Mouse (Mus musculus): Measurements from ENCODE around the gene Oaz2. TPM values are rescaled to one million over a fixed set of nuclear protein-coding genes. Genes with fewer than 3 reads are reported as not detected.

Gene Oaz2
- polyA plus RNA-seq, 1 experiment from 2014 or later, result 197 TPM

DNA sequence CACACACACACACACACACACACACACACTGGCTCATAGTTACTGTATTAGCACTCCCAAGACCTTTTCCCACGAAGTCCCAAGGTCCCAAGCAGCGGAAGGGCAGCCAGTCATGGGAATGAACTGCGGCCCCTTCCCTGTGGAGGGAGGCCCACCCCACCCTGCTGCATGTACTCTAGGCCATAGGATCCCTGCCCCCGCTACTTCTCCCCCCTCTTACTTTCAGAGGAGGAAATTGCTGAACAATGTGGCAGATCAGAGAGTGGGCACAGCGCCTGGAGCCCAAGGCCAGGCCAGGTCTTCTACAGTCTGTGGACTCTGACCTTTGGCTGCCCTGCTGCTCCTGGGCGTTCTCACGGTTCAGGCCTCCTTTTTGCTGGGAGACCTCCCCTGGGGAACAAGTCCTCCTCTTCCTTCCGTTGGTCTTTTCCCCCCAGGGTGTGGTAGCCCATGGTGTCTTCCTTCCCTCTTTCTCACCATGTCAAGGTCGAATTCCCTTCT is 3.7 kb downstream of the Oaz2 start:
- CTCF ChIA-PET, result interaction anchor here (1.1 kb wide), 1 partner anchor 8 kb away, joined by 4 read pairs; no protein-coding TSS in a partner anchor
- in situ Hi-C loops (cut with MboI; ENCODE audit: low pct_unique_long_range_greater_than_20kb), result no loop called here
- ATAC-seq, result no peak
- TF ChIP-seq CTCF (IDR thresholded peaks at IDR 0.05), result no peak
- H3K27me3 ChIP-seq, result no peaks in the 10 kb centered on the region
- DNase-seq (ENCODE audit: low read depth, low spot score), result no peak
- POLR2A ChIA-PET, result no interaction called here

DNA sequence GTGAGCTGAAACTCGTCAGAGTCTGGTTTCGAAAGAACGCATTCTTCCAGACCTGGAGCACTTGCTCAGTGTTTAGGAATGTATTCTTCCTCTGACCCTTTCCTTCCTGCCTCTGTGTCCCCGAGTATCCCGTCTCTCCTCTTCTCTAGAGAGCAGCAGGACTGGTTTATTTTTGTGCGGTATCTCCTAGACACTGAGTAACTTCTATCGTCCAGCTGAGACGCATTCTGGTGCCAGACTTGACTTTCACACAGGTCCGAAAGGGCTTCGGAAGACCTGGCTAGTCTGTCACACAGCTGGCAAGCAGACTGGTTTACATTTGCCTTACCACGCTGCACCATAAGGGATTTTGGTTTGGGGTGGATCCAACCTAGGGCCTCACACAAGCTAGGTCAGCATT is 5.2 kb downstream of the Oaz2 start:
- ChIA-PET POLR2A (no interaction called here), CTCF (interaction anchor here (0.8 to 3.3 kb wide), 4 partner anchors 9 to 178 kb away, joined by 3 to 15 read pairs (median 3); no protein-coding TSS in a partner anchor)
- in situ Hi-C loops (cut with MboI; ENCODE audit: low pct_unique_long_range_greater_than_20kb), result no loop called here
- no peaks in the 10 kb centered on the region for H3K27me3 ChIP-seq
- ATAC-seq (peak; percentile 18), DNase-seq (ENCODE audit: low read depth, low spot score) (no peak)
- no peak for TF ChIP-seq CTCF (IDR thresholded peaks at IDR 0.05)

DNA sequence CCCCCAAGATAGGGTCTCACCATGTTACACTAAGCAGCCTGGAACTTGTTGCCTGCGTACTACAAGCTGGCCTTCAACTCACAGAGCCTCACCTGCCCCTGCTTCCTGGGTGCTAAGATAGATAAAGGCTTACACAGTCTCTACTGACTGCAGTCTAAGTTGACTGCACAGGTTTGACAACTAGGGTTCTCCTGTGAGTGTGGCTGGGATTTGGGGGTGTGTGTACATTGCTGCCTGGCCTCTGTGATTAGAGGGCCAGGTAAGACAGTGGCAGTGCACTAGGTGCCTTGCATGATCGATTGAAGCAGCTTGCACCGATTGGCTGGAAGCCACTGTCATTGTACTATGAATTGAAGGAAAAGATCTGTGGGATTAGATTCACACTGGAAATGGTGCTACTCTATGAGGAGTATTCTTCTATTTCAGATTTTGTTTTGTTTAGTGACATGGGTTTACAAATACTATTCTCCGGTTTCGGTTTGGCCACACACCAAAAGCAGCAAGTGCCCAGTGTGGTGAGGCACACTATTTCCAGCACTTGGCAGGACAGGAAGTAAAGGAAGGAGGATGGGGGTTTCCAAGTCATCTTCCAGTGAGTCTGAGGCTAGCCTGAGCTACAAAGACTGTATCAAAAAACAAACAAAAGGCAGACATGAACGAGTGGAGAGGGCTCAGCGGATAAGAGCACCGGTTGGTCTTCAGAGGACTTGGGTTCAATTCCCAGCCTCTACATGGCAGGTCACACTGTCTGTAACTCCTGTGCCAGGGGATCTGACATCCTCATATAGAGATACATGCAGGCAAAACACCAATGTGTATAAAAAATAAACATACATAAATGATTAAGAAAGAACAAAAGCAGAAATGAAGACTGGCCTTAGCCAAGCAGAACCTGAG is 7.9 kb downstream of the Oaz2 start:
- in situ Hi-C loops (cut with MboI; ENCODE audit: low pct_unique_long_range_greater_than_20kb), result no loop called here
- CTCF ChIA-PET, result interaction anchor here (1.2 to 3.3 kb wide), 2 partner anchors 8 to 11 kb away, joined by 3 to 15 read pairs; no protein-coding TSS in a partner anchor
- TF ChIP-seq CTCF (IDR thresholded peaks at IDR 0.05), result no peak
- H3K27me3 ChIP-seq, result no peaks in the 10 kb centered on the region
- ATAC-seq, result no peak
- DNase-seq (ENCODE audit: low read depth, low spot score), result no peak
- POLR2A ChIA-PET, result no interaction called here

DNA sequence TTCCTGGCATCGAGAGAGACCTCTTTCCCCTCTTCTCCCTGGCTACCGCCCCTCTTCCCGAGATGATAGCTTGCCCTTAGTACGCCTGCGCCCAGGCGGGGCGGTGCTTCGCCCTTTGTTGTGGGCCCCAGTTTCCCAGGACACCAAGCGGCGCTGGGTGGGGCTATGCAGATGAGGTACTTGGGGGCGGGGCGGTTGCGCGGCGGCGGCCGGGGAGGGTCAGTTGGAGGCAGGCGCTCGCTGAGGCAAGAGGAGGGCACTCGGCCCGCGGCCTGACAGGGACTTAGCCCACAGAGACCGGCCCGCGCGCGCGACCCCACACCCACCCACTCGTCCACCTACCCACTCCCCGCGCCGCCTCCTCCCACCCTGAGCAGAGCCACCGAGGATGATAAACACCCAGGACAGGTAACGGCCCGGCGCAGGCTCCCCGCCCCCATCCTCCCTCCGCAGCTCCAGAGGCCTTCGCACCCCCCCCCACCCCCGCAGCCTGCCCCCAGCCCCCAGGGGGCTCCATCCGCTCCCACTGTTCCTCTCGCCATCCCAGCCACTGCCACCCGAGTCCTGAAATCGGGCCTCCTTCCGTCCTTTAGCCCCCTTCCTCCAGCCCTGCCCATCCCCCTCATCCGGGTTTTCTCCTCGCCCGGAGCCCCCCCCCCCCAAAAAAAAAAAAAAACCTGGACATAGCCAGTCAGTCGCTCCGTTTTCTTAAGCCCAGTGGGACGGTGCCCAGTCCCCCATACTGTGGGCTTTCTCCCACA is 8.7 kb downstream of the Oaz2 start:
- DNase-seq (ENCODE audit: low read depth, low spot score) (peak; percentile 51), ATAC-seq (peak; percentile 74)
- H3K27me3 ChIP-seq, result no peaks in the 10 kb centered on the region
- TF ChIP-seq CTCF (IDR thresholded peaks at IDR 0.05), result no peak
- ChIA-PET CTCF (no interaction called here), POLR2A (interaction anchor here (0.6 kb wide), 1 partner anchor 73 kb away, joined by 3 read pairs; no protein-coding TSS in a partner anchor)
- in situ Hi-C loops (cut with MboI; ENCODE audit: low pct_unique_long_range_greater_than_20kb), result no loop called here

- ChIA-PET POLR2A (interaction anchor here (0.6 kb wide), 1 partner anchor 74 kb away, joined by 3 read pairs; no protein-coding TSS in a partner anchor), CTCF (interaction anchor here (0.7 kb wide), 1 partner anchor 486 kb away, joined by 3 read pairs; no protein-coding TSS in a partner anchor)
- no peak for DNase-seq (ENCODE audit: low read depth, low spot score)
- no peaks in the 10 kb centered on the region for H3K27me3 ChIP-seq
- in situ Hi-C loops (cut with MboI; ENCODE audit: low pct_unique_long_range_greater_than_20kb), result no loop called here
- TF ChIP-seq CTCF (IDR thresholded peaks at IDR 0.05), result no peak
- no peak for ATAC-seq
Observed at GRCm38 (mm10) chr9:65677119-65677462, 9.3 kb downstream of the Oaz2 start.

DNA sequence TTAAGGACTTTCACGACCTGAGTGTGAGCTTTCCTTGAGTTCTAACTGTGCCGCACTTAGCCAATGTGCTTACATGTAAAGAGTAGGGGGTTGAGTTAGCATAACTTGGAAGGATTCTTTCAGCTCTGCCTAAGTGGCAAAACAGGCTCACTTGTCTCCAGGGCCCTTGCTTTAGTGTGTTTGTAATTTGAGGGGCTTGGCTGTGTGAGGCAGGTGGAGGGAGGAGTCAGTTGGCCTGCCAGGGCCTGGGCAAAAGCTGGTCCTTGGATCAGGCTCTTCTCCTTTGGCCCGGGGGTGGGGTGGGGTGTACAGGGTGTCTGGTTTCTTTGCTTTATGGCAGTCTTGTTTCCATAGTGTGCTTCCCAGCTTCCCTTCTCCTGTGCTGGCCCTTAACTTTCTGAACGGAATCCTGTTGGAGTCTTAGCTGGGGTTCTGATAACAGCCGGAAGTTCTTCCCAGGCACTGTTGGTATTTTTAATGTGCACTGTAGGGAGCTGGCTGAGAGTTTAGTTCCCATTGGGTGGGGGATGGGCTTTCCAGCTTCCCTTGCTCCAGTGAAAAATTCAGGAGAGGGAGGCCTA is 11.5 kb downstream of the Oaz2 start:
- DNase-seq (ENCODE audit: low read depth, low spot score) (no peak), ATAC-seq (no peak)
- no peaks in the 10 kb centered on the region for H3K27me3 ChIP-seq
- in situ Hi-C loops (cut with MboI; ENCODE audit: low pct_unique_long_range_greater_than_20kb), result no loop called here
- POLR2A ChIA-PET, result no interaction called here
- TF ChIP-seq CTCF (IDR thresholded peaks at IDR 0.05), result no peak
- CTCF ChIA-PET, result interaction anchor here (0.9 to 1.7 kb wide), 6 partner anchors 8 to 229 kb away, joined by 3 to 6 read pairs (median 4); no protein-coding TSS in a partner anchor

DNA sequence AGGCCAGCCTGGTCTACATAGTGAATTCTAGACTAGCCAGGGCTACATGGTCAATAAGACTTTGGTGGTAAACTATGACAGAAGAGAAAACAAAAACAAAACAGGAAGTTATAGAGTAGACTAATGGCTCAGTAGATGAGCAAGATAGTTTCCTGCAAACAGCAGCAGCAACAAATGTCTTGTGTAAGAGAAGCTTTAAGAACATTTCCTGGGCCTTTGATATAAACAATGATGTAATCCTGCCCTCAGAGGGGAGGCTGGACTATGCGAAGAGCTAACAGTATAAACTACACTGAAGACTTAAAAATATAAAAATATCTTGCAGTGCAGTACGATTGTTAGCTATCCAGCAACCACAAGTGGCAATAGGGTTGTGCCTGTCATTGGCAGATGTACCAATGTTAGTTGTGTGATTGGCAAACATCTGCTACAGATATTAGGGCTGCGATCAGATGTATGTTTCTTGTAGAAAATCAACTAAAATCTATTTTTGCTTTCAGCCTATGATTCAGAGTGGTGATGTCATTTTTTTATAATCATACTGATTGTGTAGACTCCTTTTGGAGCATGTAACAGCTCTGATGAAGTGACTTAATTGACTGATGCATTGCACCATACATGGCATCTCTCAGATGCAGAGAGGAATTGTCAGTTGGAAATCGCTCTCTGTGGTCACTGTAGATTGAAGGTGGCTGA is 13.3 kb downstream of the Oaz2 start:
- ChIA-PET CTCF (interaction anchor here (0.9 kb wide), 1 partner anchor 82 kb away, joined by 3 read pairs; no protein-coding TSS in a partner anchor), POLR2A (no interaction called here)
- no peaks in the 10 kb centered on the region for H3K27me3 ChIP-seq
- DNase-seq (ENCODE audit: low read depth, low spot score) (no peak), ATAC-seq (no peak)
- TF ChIP-seq CTCF (IDR thresholded peaks at IDR 0.05), result no peak
- in situ Hi-C loops (cut with MboI; ENCODE audit: low pct_unique_long_range_greater_than_20kb), result no loop called here

DNA sequence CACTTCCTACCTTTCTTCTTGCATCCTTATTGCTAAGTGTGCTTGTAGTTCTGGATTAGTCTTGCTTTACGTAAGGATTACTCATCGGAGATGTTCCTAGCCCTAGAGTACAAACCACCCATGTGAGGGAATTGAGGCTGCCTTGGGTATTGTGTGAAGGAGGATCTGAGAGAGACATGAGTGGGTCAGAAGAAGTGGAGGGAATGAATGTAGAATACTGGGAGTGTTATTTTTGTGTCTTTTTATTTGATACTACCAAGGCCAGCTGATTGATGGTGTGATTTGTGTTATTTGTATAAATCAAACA is 13.8 kb downstream of the Oaz2 start:
- ATAC-seq (no peak), DNase-seq (ENCODE audit: low read depth, low spot score) (no peak)
- H3K27me3 ChIP-seq, result no peaks in the 10 kb centered on the region
- in situ Hi-C loops (cut with MboI; ENCODE audit: low pct_unique_long_range_greater_than_20kb), result no loop called here
- TF ChIP-seq CTCF (IDR thresholded peaks at IDR 0.05), result no peak
- POLR2A ChIA-PET, result no interaction called here
- CTCF ChIA-PET, result no interaction called here

DNA sequence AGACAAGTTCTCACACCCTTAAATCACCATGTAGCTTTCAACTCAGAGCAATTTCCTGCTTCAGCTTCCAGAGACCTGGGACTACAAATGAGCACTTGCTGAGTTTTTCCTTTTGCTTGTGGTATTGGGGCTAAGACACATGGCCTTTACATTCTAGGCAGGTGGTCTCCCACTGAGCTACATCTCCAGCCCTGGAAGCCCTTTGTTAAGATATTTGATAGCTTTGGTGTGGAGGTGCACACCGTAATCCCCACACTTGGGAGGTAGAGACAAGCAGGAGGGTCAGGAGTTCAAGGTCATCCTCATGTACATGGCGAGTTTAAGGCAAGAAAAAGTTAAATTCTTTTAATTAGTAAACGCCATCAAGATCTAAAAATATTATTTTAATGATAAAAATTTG is 14.4 kb downstream of the Oaz2 start:
- in situ Hi-C loops (cut with MboI; ENCODE audit: low pct_unique_long_range_greater_than_20kb), result no loop called here
- ChIA-PET POLR2A (no interaction called here), CTCF (interaction anchor here (0.8 kb wide), 1 partner anchor 24 kb away, joined by 3 read pairs; no protein-coding TSS in a partner anchor)
- no peak for ATAC-seq
- TF ChIP-seq CTCF (IDR thresholded peaks at IDR 0.05), result no peak
- no peaks in the 10 kb centered on the region for H3K27me3 ChIP-seq
- DNase-seq (ENCODE audit: low read depth, low spot score), result no peak

GRCm38 (mm10) chr9:65682994-65683393 is 15.2 kb downstream of the Oaz2 start:
- no peaks in the 10 kb centered on the region for H3K27me3 ChIP-seq
- TF ChIP-seq CTCF (IDR thresholded peaks at IDR 0.05), result peak; percentile 55
- ATAC-seq, result no peak
- ChIA-PET POLR2A (no interaction called here), CTCF (interaction anchor here (1.5 kb wide), 1 partner anchor 8 kb away, joined by 3 read pairs; no protein-coding TSS in a partner anchor)
- in situ Hi-C loops (cut with MboI; ENCODE audit: low pct_unique_long_range_greater_than_20kb), result no loop called here
- no peak for DNase-seq (ENCODE audit: low read depth, low spot score)
